Mouse (Mus musculus) fibroblast of lung, adult 2 months (primary cell): ENCODE results near the gene Eif3l.

Source experiments
- DNase-seq: peaks from one replicate; pipeline ENCODE4 v3.0.0-alpha.2; 2011; ENCODE audit warnings: low read depth

Gene Eif3l

DNA sequence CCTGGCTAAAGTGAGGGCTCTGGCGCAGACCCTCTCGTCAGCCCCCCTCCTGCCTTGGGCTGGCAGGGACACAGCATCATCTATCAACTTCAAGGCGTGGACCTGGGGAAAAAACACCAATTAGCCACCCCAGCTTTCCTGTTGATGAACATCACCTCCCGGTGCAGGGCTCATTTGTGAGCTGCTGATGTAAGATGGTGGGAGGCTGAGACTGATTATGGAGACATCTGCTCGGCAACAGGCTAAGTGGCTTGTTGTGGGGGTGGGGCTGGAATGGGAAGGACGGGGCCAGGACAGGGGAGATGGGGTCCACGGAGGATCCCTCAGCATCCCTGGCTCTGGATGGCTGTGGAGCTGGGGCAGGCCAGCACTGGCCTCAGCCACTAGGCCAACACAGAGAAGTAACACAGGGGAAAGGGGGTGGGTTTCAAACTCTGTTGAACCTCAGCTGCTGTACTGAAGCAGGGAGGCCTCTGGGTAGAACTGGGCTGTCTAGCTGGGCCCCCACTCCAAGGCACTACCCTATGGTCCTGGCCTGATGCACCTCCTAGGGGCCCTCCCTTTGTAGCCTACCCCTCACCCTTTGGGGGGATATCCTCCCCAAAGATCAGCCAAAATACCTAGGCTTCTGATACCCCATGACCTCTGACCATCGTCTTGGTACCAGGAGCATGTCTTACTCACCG is 24.7 kb upstream of the Eif3l start:
- no peak for DNase-seq

DNA sequence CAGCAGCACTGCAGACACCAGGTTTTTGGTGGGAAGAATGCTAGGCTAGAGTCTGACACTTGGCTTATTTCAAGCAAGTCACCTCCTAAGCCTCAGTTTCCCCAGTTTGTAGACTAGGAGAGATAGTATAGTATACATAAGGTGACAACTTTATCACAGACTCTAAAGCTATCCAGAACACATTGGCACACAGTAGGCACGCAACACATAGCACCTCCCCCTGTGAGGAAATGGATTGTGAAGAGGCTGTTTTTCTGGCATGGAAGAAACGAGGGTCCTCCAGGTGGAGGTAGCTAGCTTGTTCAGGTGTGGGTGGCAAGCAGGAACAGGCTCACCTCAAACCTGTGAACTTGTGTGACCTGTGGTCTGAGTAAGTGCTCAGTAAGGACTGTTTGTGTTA is 24.0 kb upstream of the Eif3l start:
- DNase-seq = no peak

- DNase-seq = peak; percentile 96
These were observed 23.3 kb upstream of the Eif3l start for GRCm38 (mm10) chr15:79051461-79052360.

GRCm38 (mm10) chr15:79052366-79052765 is 22.6 kb upstream of the Eif3l start:
- DNase-seq = no peak

DNA sequence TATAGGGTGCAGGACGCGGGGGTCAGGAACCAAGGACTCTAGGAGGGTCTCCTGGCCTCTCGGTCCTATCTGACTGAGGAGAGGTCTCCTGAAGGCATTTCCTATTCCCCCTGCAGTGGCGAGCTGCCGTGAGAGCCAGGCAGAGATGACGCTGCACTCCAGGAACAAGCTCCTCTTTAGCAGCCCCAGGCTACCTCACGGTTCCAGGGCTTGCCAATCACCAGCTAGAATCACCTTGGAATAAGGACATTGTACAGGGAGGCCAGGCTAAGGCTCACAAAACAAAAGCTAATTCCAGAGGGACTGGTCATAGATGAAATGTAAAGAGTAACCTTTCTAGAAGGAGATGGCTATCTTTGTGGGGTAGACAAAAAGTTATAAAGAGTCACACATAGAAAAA is 18.4 kb upstream of the Eif3l start:
- DNase-seq = no peak

DNA sequence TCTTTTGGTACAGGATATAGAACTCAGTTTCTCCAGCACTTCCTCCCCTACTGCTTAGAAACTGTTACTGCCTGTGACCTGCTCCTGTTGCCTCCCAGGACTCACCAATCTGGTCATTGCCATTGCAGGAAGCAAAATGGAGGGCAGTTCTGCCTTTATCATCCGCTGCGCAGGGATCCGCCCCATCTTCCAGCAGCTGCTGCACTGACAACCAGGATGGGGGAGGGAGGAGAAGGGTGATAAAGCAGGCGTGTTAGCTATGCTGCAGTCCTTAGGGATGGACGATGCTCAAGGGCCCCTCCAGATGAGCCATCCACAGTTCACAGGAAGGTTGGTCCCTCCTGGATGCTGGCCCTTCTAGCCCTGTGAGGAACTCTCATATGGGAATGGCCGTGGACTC is 17.1 kb upstream of the Eif3l start:
- DNase-seq = no peak

- no peak for DNase-seq
These were observed 14.0 kb upstream of the Eif3l start for GRCm38 (mm10) chr15:79060887-79061565.

DNA sequence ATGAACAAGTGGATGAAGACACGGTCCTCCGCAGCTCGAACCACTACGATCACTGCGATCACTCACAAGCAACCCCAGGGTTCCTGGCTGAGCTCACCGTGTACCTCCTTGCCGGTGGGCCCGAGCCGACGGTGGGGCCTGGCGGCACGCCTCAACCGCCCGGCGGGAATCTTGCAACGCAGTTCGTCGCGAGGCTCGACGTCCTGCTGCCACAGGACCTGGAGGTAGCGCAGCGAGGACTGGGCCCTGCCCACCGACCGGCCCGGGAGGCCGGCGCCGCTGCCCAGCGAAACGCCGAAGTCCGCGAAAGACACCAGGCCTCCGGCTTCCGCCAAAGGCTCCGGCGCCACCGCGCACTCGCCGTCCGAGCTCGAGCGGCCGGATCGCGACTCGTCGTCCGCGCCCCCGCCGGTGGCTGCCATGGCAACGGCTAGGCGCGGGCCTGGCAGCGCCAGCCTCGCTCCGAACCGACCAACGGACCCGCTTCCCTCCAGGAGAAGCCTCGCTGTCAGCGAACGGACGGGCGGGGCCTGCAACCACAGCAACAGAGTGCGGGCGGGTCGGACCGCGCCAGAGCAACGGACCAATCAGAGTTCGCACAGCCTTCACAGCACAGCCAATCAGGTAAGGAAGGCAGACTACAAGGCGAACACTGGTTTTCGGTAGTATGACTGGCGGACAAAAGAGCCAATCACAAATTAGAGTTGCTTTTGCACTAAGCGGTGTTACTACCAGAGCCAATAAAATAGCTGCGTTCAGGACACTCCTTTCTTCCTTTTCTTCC is 12.4 kb upstream of the Eif3l start, which contains the start of gene Ankrd54:
TSS of gene Ankrd54 (minus strand) at position 518 of the 784 bp plus-strand sequence.
- peak; percentile 100 for DNase-seq

DNA sequence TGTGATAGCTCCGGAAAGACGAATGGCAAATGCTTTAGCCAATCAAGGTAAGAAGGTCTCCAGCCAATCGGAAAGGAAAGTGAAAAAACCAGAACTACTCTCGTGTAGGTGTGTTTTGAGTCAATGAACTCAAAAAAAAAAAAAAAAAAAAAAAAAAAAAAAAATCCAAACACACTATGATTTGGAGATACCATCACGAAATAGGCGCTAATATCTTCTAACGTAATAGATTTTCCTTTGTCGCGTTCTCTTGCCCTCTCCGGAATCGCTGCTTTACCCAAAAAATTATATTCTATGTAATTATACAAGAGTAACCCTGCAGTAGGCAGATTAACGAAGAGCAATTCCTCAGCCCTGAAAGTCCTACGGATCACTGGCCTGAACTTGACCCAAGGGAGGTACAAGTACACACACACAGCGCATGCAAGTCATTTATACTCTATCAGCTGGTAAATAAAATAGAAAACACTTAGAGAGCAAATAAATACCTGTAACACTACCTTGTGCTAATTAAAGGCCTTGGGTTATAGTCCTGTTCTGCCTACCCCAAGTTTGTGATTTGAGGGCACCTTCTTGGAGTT is 11.7 kb upstream of the Eif3l start:
- DNase-seq = no peak

DNA sequence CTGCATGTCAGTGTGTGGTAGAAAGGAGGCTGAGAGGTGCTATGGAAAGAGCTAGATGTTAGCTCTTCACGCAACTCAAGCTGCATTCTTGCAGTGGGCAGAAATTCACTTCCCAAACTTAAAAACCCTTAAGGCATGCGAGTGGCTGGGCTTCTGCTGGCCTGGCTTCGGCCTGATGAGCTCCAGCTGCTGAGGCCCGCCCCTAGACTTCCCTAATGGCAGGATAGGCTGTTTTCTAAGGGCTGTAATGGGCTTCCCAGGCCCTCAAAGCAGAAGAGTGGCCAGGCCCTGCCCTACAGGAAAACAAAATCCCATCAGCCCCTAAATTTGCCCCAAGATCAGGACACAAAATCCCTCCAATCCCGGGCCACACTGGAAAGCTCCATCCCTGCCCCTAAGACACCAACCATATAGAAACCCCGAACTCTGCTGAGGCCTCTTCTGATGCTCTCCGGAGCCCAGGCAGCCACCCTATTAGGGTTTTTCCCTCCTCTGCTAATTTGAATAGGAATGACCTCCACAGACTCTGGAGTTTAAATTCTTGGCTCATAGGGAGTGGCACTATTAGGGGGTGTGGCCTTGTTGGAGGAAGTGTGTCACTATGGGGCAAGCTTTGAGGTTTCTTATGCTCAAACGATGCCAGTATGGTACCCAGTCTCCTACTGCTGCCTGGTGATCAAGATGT is 9.8 kb upstream of the Eif3l start:
- no peak for DNase-seq

- no peak for DNase-seq
These were observed 8.7 kb upstream of the Eif3l start for GRCm38 (mm10) chr15:79066276-79066675.

DNA sequence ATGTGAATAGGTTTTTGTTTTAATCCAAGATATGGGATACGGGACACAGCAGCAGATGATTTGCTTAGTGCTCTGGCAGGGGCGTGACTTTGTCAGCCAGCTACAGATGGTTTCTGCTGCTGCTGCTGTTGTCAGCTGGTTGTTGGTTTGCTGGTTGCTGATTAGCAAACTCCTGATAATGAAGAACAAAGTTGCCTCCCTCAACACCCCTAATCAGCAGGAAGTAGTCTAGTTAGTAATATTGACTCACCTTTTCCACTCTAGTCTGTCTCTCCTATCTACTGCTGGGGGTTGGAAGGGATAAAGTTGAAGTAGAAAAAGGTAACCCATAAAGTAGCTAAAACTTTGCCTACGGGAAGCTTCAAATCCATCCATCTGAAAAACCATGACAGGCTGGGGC is 7.3 kb upstream of the Eif3l start:
- DNase-seq = no peak

GRCm38 (mm10) chr15:79068416-79068815 is 6.6 kb upstream of the Eif3l start:
- DNase-seq = no peak

- DNase-seq = no peak
These were observed 3.6 kb upstream of the Eif3l start for GRCm38 (mm10) chr15:79071117-79072039.

- DNase-seq = no peak
These were observed 1.2 kb upstream of the Eif3l start for GRCm38 (mm10) chr15:79073752-79074151.

GRCm38 (mm10) chr15:79074446-79074845 is 533 bp upstream of the Eif3l start:
- DNase-seq = no peak

DNA sequence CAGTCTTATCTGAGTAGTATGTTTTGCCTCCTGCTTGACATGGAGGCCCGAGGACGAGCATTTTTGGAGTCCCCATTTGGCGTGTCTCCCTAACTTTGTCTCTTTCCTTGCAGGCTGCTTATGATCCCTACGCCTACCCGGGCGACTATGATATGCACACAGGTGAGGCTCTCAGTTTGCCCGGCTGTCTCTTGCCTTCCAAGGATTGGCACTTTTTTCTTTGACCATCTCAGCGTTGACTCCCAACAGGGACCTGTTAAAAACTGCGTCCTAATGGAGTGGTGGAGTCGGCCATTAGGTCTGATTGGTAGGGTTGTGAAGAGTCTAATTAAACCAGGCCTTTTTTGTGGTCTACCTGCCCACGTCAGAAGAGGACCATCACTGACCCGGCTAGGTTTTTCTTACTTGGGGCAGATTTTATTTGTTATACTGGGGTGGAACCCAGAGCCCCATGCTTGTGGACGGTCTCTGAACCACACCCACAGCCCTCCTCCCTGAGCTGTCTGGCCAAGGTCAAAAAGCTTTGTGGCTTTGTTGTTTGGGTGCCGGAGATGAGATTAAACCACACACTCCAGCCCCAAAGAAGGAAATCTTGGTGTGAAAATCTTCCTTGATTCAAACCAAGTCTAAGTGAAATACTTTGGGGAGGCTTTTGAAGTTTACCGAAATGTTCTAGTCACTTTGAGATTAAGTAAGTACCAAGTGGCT is 833 bp downstream of the Eif3l start:
- DNase-seq = no peak

DNA sequence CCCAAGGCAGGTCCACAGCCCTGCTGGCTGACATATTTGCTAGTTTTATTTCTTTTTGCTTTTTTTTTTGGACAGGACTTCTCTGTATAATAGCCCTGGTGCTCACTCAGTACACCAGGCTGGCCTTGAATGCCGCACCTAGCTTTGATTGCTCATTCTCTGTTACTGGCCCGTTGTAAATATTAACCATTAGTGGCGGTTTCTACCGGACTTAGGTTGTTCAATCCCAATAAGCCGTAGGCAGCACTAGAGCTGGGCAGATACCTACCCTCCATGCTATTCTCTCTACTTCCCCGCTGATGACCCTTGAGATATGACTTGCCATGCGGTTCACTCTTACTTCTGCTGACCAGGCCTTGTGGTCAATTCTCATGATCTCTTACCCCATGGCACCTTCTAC is 4.6 kb downstream of the Eif3l start:
- no peak for DNase-seq

GRCm38 (mm10) chr15:79092284-79092683 is 17.3 kb downstream of the Eif3l start:
- DNase-seq = no peak
